Mouse (Mus musculus): ENCODE results near the gene Vps33b. TPM values are rescaled to one million over a fixed set of nuclear protein-coding genes. Genes with fewer than 3 reads are reported as not detected.

Vps33b gene
- total RNA-seq, 1 experiment from 2014 or later: 31.7 TPM

Other genes with a start within 250 kb of the Vps33b start
- 17.8 and 20.4 TPM in 2 replicates for gene Zfp710, start 244.8 kb upstream of the Vps33b start, total RNA-seq (2017)
- gene Idh2, start 154.3 kb upstream of the Vps33b start, total RNA-seq (2017): 233 and 240 TPM in 2 replicates
- gene Sema4b, start 82.8 kb upstream of the Vps33b start, total RNA-seq (2017): 4.8 and 6.3 TPM in 2 replicates
- gene Cib1, start 36.8 kb upstream of the Vps33b start, total RNA-seq (2017): 35.9 and 42.2 TPM in 2 replicates
- 0.97 and 2.2 TPM in 2 replicates for gene Gdpgp1, start 36.8 kb upstream of the Vps33b start, total RNA-seq (2017)
- 0.29 TPM in 1 of 2 replicates, not detected in the other for gene Ttll13, start 23.3 kb upstream of the Vps33b start, total RNA-seq (2017)
- gene Ngrn, start 8.4 kb upstream of the Vps33b start, total RNA-seq (2017): 23.2 and 31.0 TPM in 2 replicates
- gene Prc1, start 24.8 kb downstream of the Vps33b start, total RNA-seq (2017): 145 and 156 TPM in 2 replicates
- 12.6 and 19.0 TPM in 2 replicates for gene Rccd1, start 54.8 kb downstream of the Vps33b start, total RNA-seq (2017)
- 15.3 and 15.8 TPM in 2 replicates for gene Unc45a, start 71.4 kb downstream of the Vps33b start, total RNA-seq (2017)
- 10.5 and 18.4 TPM in 2 replicates for gene Hddc3, start 73.5 kb downstream of the Vps33b start, total RNA-seq (2017)
- 36.1 and 38.4 TPM in 2 replicates for gene Man2a2, start 101.7 kb downstream of the Vps33b start, total RNA-seq (2017)
- 70.4 and 105 TPM in 2 replicates for gene Fes, start 118.3 kb downstream of the Vps33b start, total RNA-seq (2017)
- gene Furin, start 135.8 kb downstream of the Vps33b start, total RNA-seq (2017): 12.2 and 14.4 TPM in 2 replicates